Mouse (Mus musculus) brain, adult 2 months (tissue): ENCODE data around the gene Olfr588-ps1.
"Not testable (repeated sequence)": the region's sequence is repeated elsewhere in the genome, so short reads cannot be mapped to it uniquely, and the experiment has no call there.

ENCODE experiments used
- DNase-seq: peaks from one replicate; pipeline ENCODE4 v3.0.0; 2011; ENCODE audit warnings: low read depth, low spot score

Olfr588-ps1 gene

DNA sequence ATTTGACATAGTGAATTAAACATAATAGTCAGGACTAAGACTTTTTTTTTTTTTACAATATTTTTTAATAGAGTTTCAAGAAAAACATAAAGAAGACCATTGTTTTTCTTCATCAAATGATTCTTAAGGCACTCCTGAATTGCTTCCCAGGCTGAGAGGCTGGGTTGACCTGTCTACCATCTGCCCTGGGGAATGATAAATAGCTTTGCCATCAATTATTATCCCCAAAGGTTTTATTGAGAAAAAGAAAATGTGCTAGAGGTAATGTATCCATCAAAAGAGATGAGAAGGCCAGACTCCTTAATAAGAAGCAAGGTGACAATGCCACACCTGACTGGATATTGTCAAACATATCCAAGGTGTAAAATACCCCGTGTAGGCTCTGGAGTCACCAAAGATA, at the start of gene Olfr588-ps1:
Olfr588-ps1 (plus strand) TSS at position 301 of the 400 bp plus-strand sequence.
- DNase-seq: no peak

DNA sequence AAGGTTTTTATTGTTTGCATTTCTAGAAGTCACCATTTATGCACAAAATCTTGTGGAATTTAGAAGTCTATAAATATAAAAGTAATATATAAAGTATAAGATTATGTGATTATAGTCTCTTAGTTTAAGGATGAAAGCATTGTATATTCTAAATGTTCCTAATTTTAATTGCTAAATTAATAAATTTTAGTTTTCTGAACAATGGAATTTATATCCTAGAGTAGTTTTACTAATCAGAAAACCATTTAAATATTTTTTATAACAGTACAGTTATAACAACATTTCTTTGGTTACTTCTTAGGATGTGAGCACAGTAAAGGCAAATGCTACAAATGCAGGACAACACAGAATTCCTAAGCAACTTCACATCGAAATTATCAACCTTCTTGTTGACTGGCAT, 43.3 kb upstream of the Olfr588-ps1 start, which contains the start of gene Olfr585:
Olfr585 (plus strand) TSS at position 301 of the 400 bp plus-strand sequence.
- no peak for DNase-seq

DNA sequence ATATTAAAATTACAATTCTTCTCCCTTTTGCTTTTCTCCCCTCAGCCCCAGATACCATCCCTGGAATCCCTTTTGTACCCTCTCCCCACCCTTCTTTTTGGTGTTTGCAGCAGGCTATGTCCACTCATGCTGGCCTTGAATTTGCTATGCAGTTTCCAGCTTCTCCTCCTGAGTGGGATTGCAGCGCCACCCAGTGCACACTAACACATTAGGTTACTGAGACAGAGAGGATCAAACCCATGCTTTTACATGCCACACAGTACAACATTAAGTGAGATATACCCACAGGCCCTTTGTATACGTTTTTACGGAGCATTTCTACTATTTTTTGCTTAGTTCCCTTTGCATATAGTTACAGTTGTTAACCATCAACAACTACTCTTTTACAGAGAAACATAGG, 21.3 kb upstream of the Olfr588-ps1 start:
- DNase-seq: peak; percentile 8

DNA sequence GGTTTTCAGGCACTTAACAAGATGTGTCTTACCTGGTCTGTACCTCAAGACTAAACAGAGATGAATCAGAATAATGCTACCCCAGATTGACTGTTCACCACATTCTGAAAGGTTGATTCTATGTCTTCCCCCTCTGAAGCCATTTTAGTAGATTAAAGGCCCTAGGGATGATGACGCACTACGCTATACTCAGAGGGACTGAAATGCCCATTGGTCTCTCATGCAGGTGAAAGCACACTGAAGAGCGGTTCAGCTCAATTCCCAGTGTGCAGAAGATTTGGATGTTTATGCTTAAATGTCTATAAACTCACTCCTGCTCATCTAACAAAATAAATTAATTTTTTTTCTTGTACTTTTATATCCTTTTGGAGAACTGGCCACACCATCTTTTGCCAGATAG, 15.1 kb upstream of the Olfr588-ps1 start, which contains the start of gene Olfr586:
Olfr586 (minus strand) TSS at position 101 of the 400 bp plus-strand sequence.
- DNase-seq: no peak

DNA sequence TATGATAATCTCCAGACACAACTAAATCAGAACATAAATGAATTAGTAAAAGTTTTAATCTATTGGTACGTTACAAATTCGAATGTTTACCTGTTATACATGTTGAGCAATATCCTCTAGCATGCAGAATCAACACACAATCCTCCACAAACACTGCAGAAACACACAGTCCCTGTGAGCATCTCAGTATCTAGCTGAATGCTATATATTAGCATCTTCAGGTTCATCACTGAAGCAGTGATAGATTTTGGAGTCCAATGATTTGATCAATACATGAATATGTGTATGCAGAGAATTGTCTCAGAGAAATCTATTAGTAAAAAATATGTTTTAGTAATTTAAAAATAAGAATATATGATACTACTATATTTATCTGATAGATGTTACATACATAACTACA, 15.6 kb downstream of the Olfr588-ps1 start, which contains the start of gene Olfr589:
Olfr589 (minus strand) TSS at position 101 of the 400 bp plus-strand sequence.
- no peak for DNase-seq

DNA sequence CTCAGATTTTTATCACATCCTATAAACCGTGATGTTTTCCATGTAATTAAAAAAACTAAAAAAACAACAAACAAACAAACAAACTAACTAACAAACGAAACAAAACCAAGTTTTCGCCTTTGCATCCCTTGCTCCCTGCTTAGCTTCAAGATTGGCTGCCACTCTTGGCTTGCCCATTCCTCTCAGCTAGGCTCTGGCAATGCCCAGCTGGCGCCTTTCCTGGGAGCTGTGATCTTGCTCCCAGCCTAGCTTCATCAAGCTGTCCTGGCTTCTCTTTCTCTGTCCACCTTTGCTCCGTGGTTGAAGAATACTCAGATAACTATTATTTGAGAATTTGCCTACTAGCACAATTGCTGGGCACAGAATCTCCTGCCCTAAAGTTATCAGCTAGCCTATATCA, 29.0 kb downstream of the Olfr588-ps1 start:
- DNase-seq: no peak

DNA sequence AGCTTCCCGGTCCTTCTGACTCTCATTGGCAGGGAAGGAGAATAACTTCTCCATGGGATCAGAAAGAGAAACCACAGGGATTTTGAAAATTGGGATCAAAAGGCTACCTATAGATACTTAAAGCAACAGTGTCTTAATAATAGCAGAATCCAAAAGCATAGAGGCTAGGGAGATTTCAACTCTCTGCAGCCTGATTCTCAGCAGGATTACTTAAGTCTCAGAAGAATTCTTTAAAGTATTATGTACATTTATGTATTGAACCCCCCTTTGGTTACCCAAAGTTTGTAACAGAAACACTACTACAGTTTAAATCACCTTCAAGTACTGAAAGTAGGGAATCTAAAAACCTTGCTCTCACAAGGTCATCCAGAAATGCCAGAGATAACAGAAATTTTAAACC, 37.6 kb downstream of the Olfr588-ps1 start, which contains the start of gene Olfr591:
Olfr591 (minus strand) TSS at position 101 of the 400 bp plus-strand sequence.
- DNase-seq: no peak

DNA sequence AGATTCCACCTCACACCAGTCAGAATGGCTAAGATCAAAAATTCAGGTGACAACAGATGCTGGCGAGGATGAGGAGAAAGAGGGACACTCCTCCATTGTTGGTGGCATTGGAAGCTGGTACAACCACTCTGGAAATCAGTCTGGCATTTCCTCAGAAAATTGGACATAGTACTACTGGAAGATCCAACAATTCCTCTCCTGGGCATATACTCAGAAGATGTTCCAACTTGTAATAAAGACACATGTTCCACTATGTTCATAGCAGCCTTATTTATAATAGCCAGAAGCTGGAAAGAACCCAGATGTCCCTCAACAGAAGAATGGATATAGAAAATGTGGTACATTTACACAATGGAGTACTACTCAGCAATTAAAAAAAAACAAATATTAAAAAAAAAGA, 43.8 kb downstream of the Olfr588-ps1 start, which contains the start of gene Olfr592:
Olfr592 (plus strand) TSS at position 301 of the 400 bp plus-strand sequence.
- not testable (repeated sequence) for DNase-seq
